Mouse (Mus musculus) brain, adult 2 months (tissue): ENCODE results near the gene Chdh.
A peak's percentile ranks its signal among the peaks of the same experiment; 100 is the strongest.

Experiments used
- DNase-seq: peaks from one replicate; pipeline ENCODE4 v3.0.0; 2011; ENCODE audit warnings: low read depth, low spot score

Gene Chdh

GRCm38 (mm10) chr14:30008733-30009575, at the start of gene Chdh, which contains the start of gene Il17rb:
Chdh (plus strand) TSS chr14:30009023.
Il17rb (minus strand) TSS chr14:30008896.
- DNase-seq, result peak; percentile 63

GRCm38 (mm10) chr14:29967611-29968010, 41.2 kb upstream of the Chdh start:
- DNase-seq, result no peak

GRCm38 (mm10) chr14:29968075-29968821, 40.6 kb upstream of the Chdh start, which contains the start of gene Selenok:
Selenok (plus strand) TSS chr14:29968308.
- peak; percentile 100 for DNase-seq

- no peak for DNase-seq
Observed at GRCm38 (mm10) chr14:29971446-29971845, 37.4 kb upstream of the Chdh start.

- peak; percentile 43 for DNase-seq
Observed at GRCm38 (mm10) chr14:29971993-29972392, 36.8 kb upstream of the Chdh start.

GRCm38 (mm10) chr14:29976927-29977326, 31.9 kb upstream of the Chdh start:
- DNase-seq, result no peak

GRCm38 (mm10) chr14:29978254-29979204, 30.3 kb upstream of the Chdh start, which contains the start of gene Actr8:
Actr8 (plus strand) TSS chr14:29978337.
- peak; percentile 92 for DNase-seq

GRCm38 (mm10) chr14:29980447-29981205, 28.2 kb upstream of the Chdh start:
- peak; percentile 58 for DNase-seq

- no peak for DNase-seq
Observed at GRCm38 (mm10) chr14:29986096-29986495, 22.7 kb upstream of the Chdh start.

- DNase-seq, result peak; percentile 38
Observed at GRCm38 (mm10) chr14:29987276-29987675, 21.5 kb upstream of the Chdh start.

- no peak for DNase-seq
Observed at GRCm38 (mm10) chr14:29987739-29988138, 21.1 kb upstream of the Chdh start.

- no peak for DNase-seq
Observed at GRCm38 (mm10) chr14:29988337-29988736, 20.5 kb upstream of the Chdh start.

GRCm38 (mm10) chr14:29994976-29995375, 13.8 kb upstream of the Chdh start:
- no peak for DNase-seq

GRCm38 (mm10) chr14:29996000-29996751, 12.6 kb upstream of the Chdh start:
- peak; percentile 69 for DNase-seq

- no peak for DNase-seq
Observed at GRCm38 (mm10) chr14:29997345-29997744, 11.5 kb upstream of the Chdh start.

- peak; percentile 29 for DNase-seq
Observed at GRCm38 (mm10) chr14:29998747-29999474, 9.9 kb upstream of the Chdh start.

GRCm38 (mm10) chr14:29999475-29999811, 9.4 kb upstream of the Chdh start:
- no peak for DNase-seq

GRCm38 (mm10) chr14:30009864-30010560, 1.2 kb downstream of the Chdh start:
- peak; percentile 61 for DNase-seq
